13 mouse cellular contexts compared by ENCODE assay signal in the genomic region with DNA sequence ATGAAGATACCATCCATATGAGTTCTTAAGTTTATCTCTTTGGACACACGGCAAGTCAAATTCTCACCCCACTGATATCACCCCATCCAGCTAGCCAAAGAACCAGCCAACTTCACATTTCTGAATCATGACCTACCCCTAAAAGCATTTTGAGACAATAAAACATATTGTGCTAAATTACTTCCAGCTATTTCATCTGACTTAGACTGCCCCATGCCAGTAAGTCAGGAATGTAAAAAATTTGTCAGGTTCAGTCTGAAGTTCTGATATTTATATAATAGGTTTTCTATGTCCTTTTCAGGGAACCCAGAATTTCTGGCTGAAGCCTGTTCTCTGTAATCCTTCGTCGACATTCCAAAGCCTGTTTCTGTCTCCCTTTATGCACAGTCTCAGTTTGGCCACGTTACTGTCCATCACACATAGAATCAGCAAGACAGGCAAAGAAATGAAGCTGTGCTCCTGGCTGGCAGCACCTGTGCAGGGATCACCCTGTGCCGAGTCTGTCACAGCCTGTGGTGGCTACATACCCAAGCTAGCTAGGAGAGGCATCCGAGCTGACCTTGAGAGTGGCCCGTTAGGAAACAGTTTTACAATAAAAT.
DNase-seq lines count a peak whose midpoint lies in the region; ATAC-seq and TF ChIP-seq lines count a peak whose summit lies in the region.
"Had no signal": no experiment of that assay in that cellular context is flagged by ENCODE, and none has a peak within 500 bp of the region (broad histone marks: within the 10 kb centered on the region; RNA-seq: fewer than 3 reads in every experiment).

No protein-coding gene starts in this region.

- ATAC-seq in heart, embryonic 13.5 days (ENCODE audit: extremely low read depth, insufficient number of reproducible peaks, low FRiP score, low TSS enrichment): no peak
- ATAC-seq in lung, embryonic 14.5 days (ENCODE audit: insufficient read depth): no peak
- no peak for ATAC-seq in intestine, embryonic 16.5 days
- ATAC-seq: inflammation-experienced regulatory T-cells, adult 6 months had no signal

- H3K27ac ChIP-seq in heart, embryonic 13.5 days (replicated peaks): 0 out of 2 replicates have a peak overlapping the region, but pooled peaks have one; percentile 3
- peak overlapping the region; percentile 42; the same call in 1 of the 2 replicates for H3K27ac ChIP-seq in lung, embryonic 14.5 days (ENCODE audit: low read depth)
- H3K27ac ChIP-seq in intestine, embryonic 16.5 days (ENCODE audit: low read length): 0 out of 2 replicates have a peak overlapping the region, but pooled peaks have one; percentile 30
- H3K27ac ChIP-seq: heart, embryonic 15.5 days had no signal

- H3K27me3 ChIP-seq in heart, embryonic 13.5 days (replicated peaks): no peaks in the 10 kb centered on the region
- H3K27me3 ChIP-seq in lung, embryonic 14.5 days (ENCODE audit: insufficient read depth, low read length): no peaks in the 10 kb centered on the region
- no peaks in the 10 kb centered on the region for H3K27me3 ChIP-seq in intestine, embryonic 16.5 days (replicated peaks; ENCODE audit: control insufficient read depth, insufficient read depth, low read length)
- H3K27me3 ChIP-seq: heart, embryonic 15.5 days had no signal

- peaks cover 48% of the 10 kb centered on the region for H3K4me1 ChIP-seq in heart, embryonic 13.5 days
- H3K4me1 ChIP-seq in lung, embryonic 14.5 days (ENCODE audit: insufficient read depth): peaks cover 6% of the 10 kb centered on the region; the same call in 1 of the 2 replicates
- peaks cover 15% of the 10 kb centered on the region for H3K4me1 ChIP-seq in intestine, embryonic 16.5 days (ENCODE audit: control insufficient read depth, insufficient read depth, low read length)

- peaks cover 8% of the 10 kb centered on the region for H3K36me3 ChIP-seq in heart, embryonic 13.5 days
- peaks cover 5% of the 10 kb centered on the region; the same call in 1 of the 2 replicates for H3K36me3 ChIP-seq in lung, embryonic 14.5 days (ENCODE audit: insufficient read depth)
- H3K36me3 ChIP-seq in intestine, embryonic 16.5 days (ENCODE audit: control insufficient read depth, insufficient read depth, low read length): no peaks in the 10 kb centered on the region

- WGBS in heart, embryonic 13.5 days: 58% methylated on average over 7 of the region's 7 CpGs
- 69% methylated on average over 7 of the region's 7 CpGs for WGBS in lung, embryonic 14.5 days
- WGBS in intestine, embryonic 16.5 days: 68% methylated on average over 7 of the region's 7 CpGs

- no peak overlapping the region for H3K4me3 ChIP-seq in heart, embryonic 13.5 days
- H3K4me3 ChIP-seq in lung, embryonic 14.5 days (ENCODE audit: low read depth, low read length): no peak overlapping the region
- no peak overlapping the region for H3K4me3 ChIP-seq in intestine, embryonic 16.5 days (ENCODE audit: low read length)
- H3K4me3 ChIP-seq: heart, embryonic 15.5 days had no signal

- H3K9me3 ChIP-seq in heart, embryonic 13.5 days: no peaks in the 10 kb centered on the region; the same call in 1 of the 2 replicates
- H3K9me3 ChIP-seq in lung, embryonic 14.5 days (ENCODE audit: low read depth, low read length): no peaks in the 10 kb centered on the region
- no peaks in the 10 kb centered on the region for H3K9me3 ChIP-seq in intestine, embryonic 16.5 days (ENCODE audit: control insufficient read depth, low read length)
- H3K9me3 ChIP-seq: heart, embryonic 15.5 days had no signal

- H3K9ac ChIP-seq in heart, embryonic 13.5 days: no peak overlapping the region
- H3K9ac ChIP-seq in lung, embryonic 14.5 days: no peak overlapping the region
- H3K9ac ChIP-seq in intestine, embryonic 16.5 days (ENCODE audit: low read depth, low read length): no peak overlapping the region
- H3K9ac ChIP-seq: heart, embryonic 15.5 days had no signal

- H3K4me2 ChIP-seq in heart, embryonic 13.5 days: no peak overlapping the region
- no peak overlapping the region for H3K4me2 ChIP-seq in lung, embryonic 14.5 days
- H3K4me2 ChIP-seq in intestine, embryonic 16.5 days (ENCODE audit: low read depth, low read length): no peak overlapping the region
- H3K4me2 ChIP-seq: heart, embryonic 15.5 days had no signal

- DNase-seq in heart, postnatal 4 days: no peak
- DNase-seq in lung, embryonic 14.5 days: no peak
- no peak for DNase-seq in lung, postnatal 25 days (ENCODE audit: low spot score)
- DNase-seq in Muller cell, postnatal 12 days (ENCODE audit: inconsistent ontology term): peak; percentile 94
- DNase-seq in thymus, postnatal 25 days: no peak
- no peak for DNase-seq in adrenal gland, postnatal 25 days
- DNase-seq: cerebellum, adult 11-12 months; kidney, postnatal 14 days; right cerebral cortex, postnatal 25 days had no signal

- no peak for TF ChIP-seq CTCF in lung, embryonic 14.5 days (IDR thresholded peaks at IDR 0.05; ENCODE audit: low read depth)
